Mouse (Mus musculus): ENCODE data around the gene Pias1.
"Not testable (repeated sequence)": the region's sequence is repeated elsewhere in the genome, so short reads cannot be mapped to it uniquely, and the experiment has no call there.

Gene Pias1

DNA sequence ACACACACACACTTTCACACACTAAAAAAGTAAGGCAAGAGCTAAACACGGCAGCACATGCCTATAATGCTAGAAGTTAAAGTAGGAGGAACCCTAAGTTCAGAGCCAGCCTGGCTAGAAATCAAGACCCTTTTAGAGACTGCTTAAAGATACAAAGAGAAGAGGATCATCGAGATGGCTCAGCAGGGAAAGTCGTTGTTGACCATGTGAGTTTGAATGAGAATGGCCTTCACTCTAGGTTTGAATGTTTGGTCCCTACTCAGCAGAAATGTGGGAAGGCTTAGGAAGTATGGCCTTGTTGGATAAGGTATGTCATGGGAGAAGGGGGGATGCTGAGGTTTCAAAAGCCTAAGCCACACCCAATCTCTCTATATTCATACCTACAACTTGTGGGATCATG is 46.8 kb downstream of the Pias1 start:
- no peak for DNase-seq (ENCODE audit: low read depth)

DNA sequence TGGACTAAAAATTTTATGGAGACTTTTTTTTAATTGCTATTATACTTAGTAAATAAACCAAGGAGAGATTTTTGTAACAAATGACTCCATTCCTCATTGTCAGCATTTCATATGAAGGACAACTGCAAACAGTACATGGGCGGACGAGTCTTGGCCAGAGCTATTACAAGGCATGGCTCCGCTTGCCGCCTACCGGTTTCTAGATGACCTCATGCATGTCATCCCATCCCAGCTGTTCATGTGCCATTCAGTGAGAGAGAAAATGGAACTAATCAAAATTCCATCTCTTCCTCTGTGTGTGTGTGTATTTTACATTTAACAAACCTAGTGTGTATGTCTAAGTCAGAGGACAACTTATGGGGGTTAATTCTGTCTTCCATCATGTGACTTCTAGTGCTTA is 51.9 kb downstream of the Pias1 start:
- no peak for DNase-seq (ENCODE audit: low read depth)

DNA sequence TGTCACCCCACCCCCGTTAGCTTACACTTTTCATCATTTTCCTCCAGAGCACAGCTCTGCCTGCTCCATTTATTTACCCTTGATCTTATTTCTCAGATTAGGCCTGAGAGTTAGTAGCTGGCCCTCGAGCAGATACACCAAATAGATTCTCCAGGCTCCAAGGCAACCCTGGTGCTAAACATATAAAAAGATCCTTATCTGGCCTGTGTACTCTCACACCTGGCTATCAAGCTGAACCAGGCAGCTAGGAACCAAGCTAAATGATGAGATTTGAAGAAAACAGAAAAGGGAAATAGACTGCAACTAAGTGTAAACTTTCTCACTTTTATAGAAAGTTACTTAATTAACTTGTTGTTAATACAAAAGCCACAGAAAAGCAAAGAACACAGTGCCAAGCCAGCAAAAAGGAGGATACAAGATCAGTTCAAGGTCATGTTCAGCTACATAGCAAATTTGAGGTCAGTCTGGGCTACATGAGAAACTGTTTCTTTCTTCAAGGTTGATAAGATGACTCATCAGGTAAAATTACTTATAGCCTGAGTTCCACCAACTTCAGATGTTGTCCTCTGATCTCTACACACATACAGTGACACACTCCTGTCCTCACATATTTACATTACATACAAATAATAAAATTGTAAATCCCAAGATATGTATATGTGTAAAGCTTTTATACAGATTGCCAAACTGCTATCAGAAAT is 52.9 kb downstream of the Pias1 start:
- peak; percentile 22 for DNase-seq (ENCODE audit: low read depth)

DNA sequence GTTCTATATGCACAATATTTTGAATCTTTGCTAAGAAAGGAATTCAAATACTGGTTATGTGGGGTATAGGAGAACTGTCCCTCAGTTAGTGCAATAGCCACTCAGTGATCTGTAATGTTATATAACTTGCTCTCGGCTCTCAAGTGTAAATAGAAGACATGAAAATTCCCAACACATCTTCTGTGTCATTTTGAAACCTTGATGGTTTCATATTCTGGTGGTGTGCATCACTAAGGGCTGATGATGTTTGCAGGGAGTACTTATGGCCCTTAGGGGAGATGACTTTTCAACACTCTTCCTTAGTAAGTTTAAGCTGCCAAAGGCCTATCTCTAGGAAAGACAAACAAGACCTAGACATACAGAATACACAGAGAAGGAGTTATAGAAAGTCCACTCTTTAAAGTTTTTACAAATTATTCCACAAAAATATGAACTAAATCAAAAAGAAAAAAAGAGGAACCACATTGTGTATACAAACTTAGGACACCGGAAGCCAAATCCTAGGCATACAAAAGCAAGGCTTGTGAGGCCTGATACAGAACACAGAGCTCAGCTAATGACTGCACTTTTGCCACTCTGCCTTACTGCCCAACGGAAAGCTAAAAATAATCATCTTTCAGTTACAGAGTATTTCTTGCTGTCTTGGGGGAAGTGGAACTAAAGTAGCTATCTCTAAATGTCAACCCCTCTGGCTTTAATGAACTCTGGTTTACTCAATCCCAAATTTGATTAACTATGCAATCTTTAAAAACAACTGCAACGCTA is 55.0 kb downstream of the Pias1 start:
- DNase-seq (ENCODE audit: low read depth): peak; percentile 49

DNA sequence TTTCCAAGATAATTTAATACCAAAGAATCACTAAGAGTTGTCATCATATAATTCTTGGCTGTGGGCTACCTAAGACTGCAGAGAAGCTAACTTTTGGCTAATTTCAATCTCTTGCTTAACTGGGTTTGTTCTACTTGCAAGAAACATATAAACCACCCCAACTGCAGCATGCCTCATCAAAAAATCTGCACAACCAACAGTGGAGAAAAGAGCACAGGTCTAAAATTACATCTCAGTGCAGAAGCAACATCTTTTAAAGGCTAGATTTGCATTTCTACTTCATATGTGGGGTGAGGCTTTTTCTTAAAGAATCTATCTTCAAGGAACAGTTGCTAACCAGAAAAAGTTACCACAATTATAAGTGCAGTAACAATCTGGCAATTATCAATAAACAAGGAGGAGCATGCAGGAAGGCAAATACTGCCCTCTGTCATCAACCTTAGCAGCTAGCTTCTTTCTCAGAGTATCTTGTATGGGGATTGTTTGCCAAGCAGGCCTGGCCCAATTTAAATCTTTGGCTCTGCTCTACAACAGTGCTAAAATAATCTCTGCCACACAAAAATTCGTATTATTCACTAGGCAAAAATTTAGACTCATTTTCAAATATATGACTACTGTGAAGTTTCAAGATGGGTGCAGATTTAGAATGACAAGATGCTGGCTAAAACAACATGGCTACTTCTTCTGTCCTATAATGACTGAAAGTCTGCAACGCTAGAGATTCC is 62.7 kb downstream of the Pias1 start:
- no peak for DNase-seq (ENCODE audit: low read depth)

DNA sequence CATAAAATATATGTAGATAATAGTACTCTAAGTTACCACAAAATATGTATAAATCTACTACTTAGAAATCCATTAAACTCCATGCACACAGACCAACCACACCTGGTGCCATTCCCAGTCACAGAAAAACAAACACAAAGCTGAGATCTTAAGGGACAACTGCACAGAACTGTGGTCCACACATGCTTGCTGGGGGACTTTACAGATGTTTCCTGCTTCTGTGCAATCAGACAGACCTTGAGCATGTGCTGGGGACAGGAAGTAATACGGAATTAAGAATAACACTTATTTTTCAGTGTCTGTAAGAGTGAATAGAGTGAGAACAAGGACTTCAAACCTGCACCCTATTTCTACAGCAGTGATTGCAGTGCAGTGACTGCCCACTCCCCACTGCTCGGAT is 66.8 kb downstream of the Pias1 start:
- no peak for DNase-seq (ENCODE audit: low read depth)

DNA sequence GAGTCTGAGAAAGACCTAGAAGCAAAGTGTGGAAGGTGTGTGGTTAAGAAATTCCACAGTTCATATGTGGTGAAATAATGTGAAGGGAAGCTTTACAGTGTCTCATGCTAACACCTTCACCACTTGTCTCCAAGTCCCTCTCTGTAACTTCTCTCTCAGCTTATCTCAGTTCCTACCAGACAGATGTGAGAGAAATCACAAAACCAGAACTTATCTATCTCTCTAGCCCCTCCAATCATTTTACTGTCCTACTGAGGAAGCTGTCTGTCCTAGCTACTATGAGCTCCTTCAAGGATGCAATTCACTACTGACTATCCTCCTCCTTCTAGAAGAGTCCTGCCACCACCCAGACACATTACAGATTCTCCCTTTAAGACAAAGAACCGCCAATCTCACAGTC is 70.7 kb downstream of the Pias1 start:
- no peak for DNase-seq (ENCODE audit: low read depth)

DNA sequence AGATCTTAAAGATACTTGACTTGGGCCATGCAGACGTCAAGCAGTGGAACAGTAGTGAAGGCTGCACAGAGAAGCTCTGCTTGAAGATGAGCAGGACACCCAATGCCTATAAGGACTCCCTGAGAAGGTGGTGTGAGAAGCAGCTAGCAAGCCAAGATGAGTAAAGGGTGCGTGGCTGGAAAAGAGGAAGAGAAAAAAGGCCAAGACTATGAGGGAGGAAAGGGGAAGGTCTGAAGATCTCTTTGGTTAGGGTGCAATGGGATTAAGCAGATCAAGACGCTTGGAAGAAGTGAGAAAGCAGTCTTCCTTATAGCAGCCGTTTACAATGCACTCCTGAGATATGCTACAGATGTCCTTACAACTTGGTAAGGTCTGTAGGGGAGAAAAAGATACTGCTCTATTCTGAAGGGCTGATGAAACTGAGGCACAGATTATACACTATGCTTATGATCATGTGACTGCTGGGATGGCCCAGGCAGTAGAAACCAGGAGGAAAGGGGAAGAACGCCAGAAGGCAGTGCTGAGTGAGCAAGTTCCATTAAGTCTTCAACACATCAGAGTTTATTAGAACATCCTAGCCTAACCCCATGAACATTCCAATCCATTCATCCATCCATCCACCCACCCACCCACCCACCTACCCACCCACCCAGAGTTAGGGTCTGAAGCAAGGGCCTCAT is 74.2 kb downstream of the Pias1 start:
- DNase-seq (ENCODE audit: low read depth): no peak

DNA sequence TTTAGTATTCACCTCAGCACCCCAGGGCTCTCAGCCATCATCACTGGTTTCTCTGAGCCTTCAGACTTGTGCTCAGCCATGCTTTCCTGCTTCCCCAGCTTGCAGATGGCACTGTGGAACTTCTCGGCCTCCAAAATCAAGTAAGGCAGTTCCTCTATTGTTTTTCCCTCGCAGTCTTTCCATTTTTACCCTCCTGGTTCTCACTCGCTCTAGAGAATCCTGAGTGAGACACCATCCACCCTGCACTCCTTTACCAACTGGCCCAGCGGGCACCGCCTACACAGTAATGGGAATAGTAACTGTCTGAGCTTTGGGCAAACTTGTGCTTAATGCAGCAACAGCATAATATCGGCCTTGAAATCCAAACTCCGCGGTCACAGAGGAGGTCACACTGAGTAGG is 82.7 kb downstream of the Pias1 start:
- no peak for DNase-seq (ENCODE audit: low read depth)

DNA sequence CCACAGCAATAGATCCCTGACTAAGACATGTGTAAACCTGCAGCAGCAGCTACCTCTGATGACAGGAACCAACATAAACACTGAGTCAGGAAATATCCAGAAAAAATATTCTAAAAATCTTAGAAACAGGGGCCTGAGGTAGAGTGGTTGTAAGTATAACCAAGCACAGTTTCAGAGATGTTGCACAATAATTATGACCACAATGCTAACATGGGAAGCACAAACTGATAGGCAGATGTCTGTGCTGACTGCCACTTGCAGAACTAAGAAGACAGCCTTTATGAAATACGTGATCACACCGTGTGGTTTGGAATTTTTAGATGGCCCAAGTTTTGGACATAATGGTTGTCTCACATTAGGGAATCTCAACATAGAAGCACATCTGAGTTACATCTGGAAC is 83.9 kb downstream of the Pias1 start:
- no peak for DNase-seq (ENCODE audit: low read depth)

DNA sequence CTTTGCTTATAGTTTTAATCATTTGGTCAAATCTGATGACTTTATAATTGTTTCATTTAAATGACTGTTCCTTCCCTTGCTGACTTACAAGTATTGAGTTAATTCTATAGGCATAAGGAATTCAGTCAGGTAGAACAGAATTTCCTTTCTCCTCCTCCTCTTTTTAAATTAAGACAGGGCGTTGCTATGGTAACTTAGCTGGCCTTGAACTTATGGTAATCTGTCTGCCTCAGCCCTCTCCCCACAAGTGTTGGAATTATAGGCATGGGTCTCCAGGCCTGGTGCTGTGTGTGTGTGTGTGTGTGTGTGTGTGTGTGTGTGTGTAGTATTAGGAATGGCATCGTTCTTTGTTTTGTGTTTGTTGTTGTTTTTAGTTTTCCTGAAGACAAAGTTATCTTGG is 86.0 kb downstream of the Pias1 start:
- no peak for DNase-seq (ENCODE audit: low read depth)

DNA sequence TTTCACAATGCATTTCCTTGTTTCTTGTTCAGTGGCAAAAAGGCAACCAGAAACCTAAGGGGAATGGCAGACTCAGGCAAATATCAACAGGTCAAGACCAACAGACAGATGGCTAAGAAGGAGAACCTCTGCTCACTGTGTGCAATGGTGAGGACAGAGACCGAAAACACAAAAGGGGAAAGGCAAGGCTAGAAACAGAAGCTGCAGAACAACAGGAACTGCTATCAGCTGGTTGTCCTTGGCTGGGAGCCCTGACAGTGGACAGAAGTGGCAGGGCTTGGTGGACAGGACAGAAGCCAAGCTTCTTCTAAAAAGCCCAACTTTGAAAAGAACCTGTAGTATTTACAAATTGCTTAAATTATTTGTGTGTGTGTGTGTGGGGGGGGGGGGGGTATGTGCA is 93.2 kb downstream of the Pias1 start:
- no peak for DNase-seq (ENCODE audit: low read depth)

DNA sequence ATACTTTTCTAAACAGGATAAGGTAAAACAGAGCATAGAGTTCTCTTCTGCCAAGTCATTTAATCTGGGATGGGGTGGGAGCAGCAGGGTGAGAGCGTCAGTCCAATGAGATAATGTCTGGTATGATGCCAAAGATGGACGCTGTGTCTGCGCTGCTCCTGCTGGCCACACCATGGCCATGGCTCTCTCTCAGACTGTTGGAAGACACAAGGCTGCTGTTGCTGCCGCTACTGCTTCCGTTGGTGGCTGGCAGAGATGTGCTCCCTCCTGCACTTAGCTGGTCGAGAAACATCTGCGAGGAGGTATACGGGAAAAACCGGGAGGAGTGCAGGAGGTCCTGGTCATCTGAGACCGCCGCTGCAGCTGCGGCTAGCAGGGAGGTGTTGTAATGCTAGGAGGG is 105.9 kb downstream of the Pias1 start:
- no peak for DNase-seq (ENCODE audit: low read depth)

DNA sequence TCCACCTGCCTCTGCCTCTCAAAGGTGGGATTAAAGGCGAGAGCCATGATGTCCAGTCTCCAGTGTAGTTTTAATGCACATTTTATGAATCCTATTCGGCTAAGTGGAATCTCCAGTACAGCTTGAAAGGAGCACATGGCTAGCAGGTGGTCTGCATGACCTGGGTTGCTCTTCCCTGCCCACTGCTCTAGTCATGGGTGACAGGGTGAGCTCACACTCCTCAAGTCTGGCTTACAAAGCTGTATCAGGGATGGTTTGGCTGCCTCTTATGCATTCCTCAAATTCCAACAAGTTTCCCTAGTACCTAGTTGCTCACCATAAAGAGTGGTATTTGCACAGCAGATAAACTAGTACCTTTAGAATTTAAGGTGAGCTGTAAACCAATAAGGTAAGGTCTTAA is 109.9 kb downstream of the Pias1 start:
- DNase-seq (ENCODE audit: low read depth): no peak

DNA sequence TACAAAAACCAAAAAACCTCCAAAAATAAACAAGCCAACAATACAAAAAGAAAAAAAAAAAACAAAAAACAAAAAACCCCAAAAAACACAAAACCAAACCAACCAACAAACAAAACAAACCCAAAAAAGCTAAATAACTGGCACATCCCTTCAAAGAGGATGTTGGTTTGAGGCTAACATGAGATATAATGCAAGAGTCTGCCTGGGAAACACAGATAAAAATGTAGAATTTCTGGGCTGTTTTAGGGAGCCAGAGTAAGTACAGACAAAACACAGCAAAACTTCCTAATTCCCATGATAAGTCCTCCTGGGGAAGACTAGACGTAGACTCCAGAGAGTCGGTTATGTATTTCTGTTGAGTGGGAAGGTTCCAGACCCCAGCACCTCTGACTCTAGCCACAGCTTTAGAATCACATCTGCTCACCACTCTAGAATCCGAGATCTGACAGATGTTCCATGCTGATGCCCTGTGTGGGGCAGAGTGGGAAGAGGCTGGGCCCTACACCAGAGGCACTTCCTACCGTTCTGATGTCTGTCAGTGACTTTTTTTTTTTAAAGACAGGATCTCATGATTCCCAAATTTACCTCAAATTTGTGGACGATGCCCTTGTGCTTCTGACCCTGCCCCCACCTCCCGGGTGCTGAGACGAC is 110.6 kb downstream of the Pias1 start:
- DNase-seq (ENCODE audit: low read depth): no peak

DNA sequence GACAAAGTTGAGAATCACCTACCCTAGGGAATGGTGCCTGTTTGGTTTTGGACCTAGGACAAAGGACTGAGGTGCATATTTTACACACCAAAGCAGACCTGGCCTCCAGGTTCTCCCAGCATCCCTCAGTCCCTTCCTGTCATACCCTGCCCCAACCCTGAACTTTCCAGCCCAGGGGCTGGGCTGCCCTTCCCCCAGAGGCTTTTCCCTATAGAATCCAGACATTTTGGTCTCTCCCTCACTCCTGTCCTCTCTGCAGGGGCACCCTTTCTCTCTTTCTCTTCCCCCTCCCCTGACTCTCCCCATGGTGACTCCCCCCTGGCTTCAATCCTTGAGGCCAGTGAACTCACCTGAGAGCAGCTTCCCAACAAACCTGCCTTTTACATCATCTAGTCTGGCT is 117.0 kb downstream of the Pias1 start:
- DNase-seq (ENCODE audit: low read depth): no peak

DNA sequence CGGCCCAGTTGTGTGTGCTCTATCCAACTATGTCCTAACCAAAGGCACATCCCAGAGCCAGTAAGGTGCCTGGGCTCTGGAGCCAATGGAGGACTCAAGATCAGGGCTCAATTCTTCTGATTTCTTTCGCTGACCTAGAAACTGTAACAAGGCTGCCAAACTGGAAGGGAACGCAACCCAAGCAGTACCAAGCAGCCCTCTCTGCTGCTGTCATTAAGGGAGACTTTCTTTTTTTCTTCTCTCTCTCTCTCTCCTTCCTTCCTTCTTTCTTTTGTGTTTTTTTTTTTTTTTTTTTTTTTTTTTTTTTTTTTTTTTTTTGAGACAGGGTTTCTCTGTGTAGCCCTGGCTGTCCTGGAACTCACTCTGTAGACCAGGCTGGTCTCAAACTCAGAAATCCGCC is 118.5 kb downstream of the Pias1 start:
- not testable (repeated sequence) for DNase-seq (ENCODE audit: low read depth)

DNA sequence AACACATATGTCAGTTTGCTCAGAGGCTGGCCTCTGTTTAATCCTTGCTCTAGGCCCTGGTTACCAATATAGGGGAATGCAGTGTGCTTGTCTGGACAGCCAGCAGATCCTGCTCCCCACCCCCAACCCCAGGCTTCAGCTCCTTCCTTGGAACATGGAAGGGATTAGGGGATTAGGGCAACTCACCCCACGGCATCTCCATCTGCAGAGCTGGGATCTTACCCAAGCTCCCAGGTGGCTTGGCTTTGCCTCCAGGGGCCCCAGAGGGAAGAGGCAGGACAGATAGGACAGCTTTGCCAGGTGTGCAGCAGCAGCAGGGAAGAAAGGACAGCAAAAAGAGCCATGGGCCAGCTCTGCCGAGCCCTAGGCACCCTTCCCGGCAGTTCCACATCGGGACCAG is 126.9 kb downstream of the Pias1 start:
- DNase-seq (ENCODE audit: low read depth): no peak

DNA sequence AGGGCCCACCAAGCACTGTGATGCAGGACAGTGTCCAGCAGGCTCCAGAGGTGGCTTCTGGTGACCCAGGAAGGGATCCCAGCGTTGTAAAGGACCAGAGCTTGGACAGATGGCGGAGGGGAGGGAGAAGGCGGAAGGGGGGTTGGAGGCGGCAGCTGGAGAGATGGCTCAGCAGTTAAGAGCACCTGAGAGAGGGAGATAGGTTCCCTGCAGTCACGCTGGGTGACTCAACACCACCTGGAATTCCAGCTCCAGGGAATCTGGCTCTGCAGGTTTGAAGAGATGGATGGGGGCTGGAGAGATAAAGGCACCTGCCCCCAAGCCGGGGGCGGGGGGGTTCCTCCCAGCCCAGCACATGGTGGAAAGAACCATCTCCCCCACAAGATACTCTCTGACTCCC is 127.6 kb downstream of the Pias1 start:
- not testable (repeated sequence) for DNase-seq (ENCODE audit: low read depth)

DNA sequence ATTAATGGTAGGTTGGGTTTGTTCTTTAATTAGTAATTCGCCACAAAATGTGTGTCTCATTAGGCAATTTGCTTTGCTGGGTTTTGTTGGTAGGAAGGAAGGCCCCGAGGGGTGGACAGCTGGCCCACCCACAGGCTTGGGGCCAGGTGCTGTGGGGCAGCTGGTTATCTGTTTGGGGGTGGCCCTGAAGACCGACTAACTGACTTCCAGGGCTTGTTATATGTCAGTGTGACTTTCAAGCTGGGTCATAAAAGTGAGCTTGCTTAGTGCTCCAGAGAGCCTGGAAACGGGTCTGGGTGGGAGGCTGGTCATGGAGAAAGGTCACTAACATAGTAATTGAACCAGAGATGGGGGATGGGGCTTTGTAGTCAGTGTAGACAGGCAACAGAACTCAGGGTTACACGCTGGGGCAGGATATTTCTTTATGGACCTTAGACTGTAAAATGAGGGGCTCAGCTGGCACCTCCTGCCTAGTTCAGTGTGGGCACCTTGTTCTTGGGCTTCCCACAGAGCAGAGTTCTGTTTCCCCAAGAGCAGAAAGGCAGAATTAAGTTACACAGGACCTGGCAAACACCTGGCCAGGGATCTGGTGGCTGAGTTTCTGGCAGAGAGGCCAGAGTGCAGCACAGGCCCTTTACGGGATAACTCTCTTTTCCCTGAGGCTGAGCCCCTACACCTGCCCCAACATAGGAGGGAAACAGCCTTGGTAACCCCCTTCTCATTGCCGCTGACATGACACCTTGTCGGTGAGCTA is 129.3 kb downstream of the Pias1 start:
- no peak for DNase-seq (ENCODE audit: low read depth)

DNA sequence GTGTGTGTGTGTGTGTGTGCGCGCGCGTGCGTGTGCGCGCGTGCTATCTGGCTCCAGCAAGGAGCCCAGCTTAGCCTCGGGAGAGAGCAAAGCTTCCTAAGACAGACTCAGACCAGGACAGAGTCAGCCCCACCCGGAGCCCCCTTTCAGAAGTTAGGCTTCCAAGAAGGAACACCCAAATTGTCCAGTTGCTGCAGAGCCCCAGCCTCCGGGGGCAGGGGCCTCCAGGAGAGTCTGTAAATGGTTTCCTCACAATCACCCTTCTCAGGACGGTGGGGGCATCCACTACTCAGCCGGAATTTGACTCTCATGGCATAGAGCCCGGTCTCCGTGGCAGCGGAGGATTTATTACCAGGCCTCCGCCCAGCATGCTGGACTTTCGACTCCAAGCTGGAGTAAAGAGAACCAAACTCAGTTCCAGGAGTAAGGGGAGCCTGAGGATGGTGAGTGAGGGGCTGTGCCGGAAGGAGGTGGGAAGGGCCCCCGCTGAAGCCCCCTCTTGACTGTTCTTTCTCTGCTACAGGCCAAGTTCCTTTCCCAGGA is 129.9 kb downstream of the Pias1 start, which contains the start of gene Calml4:
Calml4 (plus strand) TSS at position 362 of the 543 bp plus-strand sequence.
- no peak for DNase-seq (ENCODE audit: low read depth)

All from induced T-regulatory cell, adult 2 months (primary cell).